Mouse (Mus musculus) forebrain, embryonic 10.5 days (tissue): ENCODE results near the gene Ffar3. TPM values are rescaled to one million over a fixed set of nuclear protein-coding genes. Genes with fewer than 3 reads are reported as not detected.

Experiments
- DNase-seq: peaks from one replicate; pipeline ENCODE4 v3.0.0-alpha.2; 2017; ENCODE audit warnings: low spot score; ENCODE audit errors: extremely low spot score
- H3K27ac ChIP-seq: fragments of 300-500 bp; sonication (generic); 2 replicates; pipeline ENCODE4 v1.5.1; 2016; ENCODE audit warnings: mild to moderate bottlenecking
- H3K27me3 ChIP-seq: fragments of 300-500 bp; sonication (generic); 2 replicates; pipeline ENCODE4 v1.6.1; 2016; ENCODE audit warnings: mild to moderate bottlenecking; ENCODE audit not compliant: poor library complexity, severe bottlenecking
- H3K36me3 ChIP-seq: fragments of 300-500 bp; sonication (generic); replicated peaks from 2 replicates; pipeline ENCODE4 v1.6.1; 2016; ENCODE audit warnings: mild to moderate bottlenecking, moderate library complexity
- H3K4me1 ChIP-seq: fragments of 300-500 bp; sonication (generic); 2 replicates; pipeline ENCODE4 v1.6.1; 2016
- H3K4me3 ChIP-seq: fragments of 300-500 bp; sonication (generic); 2 replicates; pipeline ENCODE4 v1.5.1; 2016; ENCODE audit warnings: mild to moderate bottlenecking, moderate library complexity
- H3K9me3 ChIP-seq: fragments of 300-500 bp; sonication (generic); 2 replicates; pipeline ENCODE4 v1.6.1; 2016; ENCODE audit warnings: mild to moderate bottlenecking, moderate library complexity
- WGBS: fragments of 180-500 bp; shearing (Covaris S2); methylation state at CpG from one replicate; pipeline ENCODE4 v1.1.7; 2016; 5-methylcytosine and 5-hydroxymethylcytosine counted together
- polyA plus RNA-seq: library from polyadenylated mRNA; unstranded; fragments of >200 nt; fragmentation: Nextera tagmentation; extraction: Ambion mirVana; gene quantifications from 2 replicates; pipeline ENCODE4 v1.2.1, GENCODE M21; 2016

Ffar3 gene
- not detected in 2 replicates for polyA plus RNA-seq

DNA sequence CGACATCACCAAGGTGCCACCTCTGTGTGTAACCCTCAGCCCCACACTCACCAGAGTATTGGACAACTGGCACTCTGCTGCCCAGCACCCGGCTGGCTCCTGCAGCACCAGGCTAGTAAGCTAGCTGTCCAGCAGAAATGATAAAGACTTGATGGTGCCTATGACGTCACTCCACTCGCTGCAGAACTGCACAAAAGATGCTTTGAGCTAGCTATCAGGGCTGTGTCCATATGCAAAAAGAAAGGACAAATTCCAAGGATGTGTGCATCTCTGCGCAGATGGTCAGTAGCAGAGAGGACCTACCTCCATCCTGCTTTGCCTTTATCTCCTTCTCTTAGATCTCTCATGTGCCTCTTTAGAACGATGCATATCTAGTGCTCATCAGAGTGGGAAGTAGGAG, at the start of gene Ffar3:
TSS of gene Ffar3 (minus strand) at position 101 of the 400 bp plus-strand sequence.
- no peak for DNase-seq
- Histone ChIP-seq H3K4me3 (no peak within 1 kb of the TSS), H3K9me3 (no peaks in the 10 kb centered on the region), H3K27me3 (no peaks in the 10 kb centered on the region), H3K27ac (no peak within 1 kb of the TSS), H3K36me3 (no peaks in the 10 kb centered on the region), H3K4me1 (peaks cover 10% of the 10 kb centered on the region; the same call in 1 of the 2 replicates)
- 87% methylated on average over 6 of the region's 6 CpGs for WGBS

GRCm38 (mm10) chr7:30904042-30904441, 48.1 kb upstream of the Ffar3 start:
- Histone ChIP-seq H3K36me3 (no peaks in the 10 kb centered on the region), H3K4me1 (peaks cover 17% of the 10 kb centered on the region), H3K9me3 (no peaks in the 10 kb centered on the region), H3K27me3 (peaks cover 14% of the 10 kb centered on the region; the same call in 1 of the 2 replicates), H3K27ac (no peak overlapping the region), H3K4me3 (no peak overlapping the region)
- 57% methylated on average over 4 of the region's 4 CpGs for WGBS
- no peak for DNase-seq

GRCm38 (mm10) chr7:30895217-30895616, 39.2 kb upstream of the Ffar3 start:
- no peak overlapping the region for H3K27ac ChIP-seq
- no peak for DNase-seq
- H3K27me3 ChIP-seq = no peaks in the 10 kb centered on the region
- no peaks in the 10 kb centered on the region for H3K9me3 ChIP-seq
- WGBS = 92% methylated on average over 3 of the region's 3 CpGs
- peaks cover 20% of the 10 kb centered on the region for H3K4me1 ChIP-seq
- no peak overlapping the region for H3K4me3 ChIP-seq
- no peaks in the 10 kb centered on the region for H3K36me3 ChIP-seq

- H3K36me3 ChIP-seq = no peaks in the 10 kb centered on the region
- H3K9me3 ChIP-seq = no peaks in the 10 kb centered on the region
- no peak overlapping the region for H3K4me3 ChIP-seq
- peaks cover 9% of the 10 kb centered on the region for H3K4me1 ChIP-seq
- 0 out of 2 replicates have a peak overlapping the region, but pooled peaks have one; percentile 20 for H3K27ac ChIP-seq
- WGBS = 72% methylated on average over 3 of the region's 3 CpGs
- H3K27me3 ChIP-seq = no peaks in the 10 kb centered on the region
- DNase-seq = no peak
Observed at GRCm38 (mm10) chr7:30892515-30892914, 36.5 kb upstream of the Ffar3 start.

DNA sequence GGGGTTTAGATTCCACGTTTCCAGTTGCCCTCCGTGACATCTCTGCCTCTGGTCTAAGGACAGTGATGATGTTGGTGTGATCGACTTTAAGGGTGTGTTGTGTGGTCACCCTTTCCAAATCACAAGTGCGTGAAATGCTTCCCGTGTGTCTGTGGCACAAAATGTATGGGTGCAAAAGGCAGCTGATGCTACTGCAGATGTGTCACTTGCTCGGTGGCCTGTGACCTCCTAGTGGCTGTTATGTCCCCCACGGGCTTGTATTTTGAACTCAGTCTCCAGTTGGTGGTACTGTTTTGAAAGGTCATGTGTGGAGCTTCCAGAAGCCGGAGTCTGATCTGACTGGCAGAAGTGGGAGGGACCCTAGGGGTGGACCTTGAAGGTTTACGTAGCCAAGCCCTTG, 35.8 kb upstream of the Ffar3 start:
- peaks cover 9% of the 10 kb centered on the region for H3K4me1 ChIP-seq
- WGBS = 87% methylated on average over 9 of the region's 9 CpGs

DNA sequence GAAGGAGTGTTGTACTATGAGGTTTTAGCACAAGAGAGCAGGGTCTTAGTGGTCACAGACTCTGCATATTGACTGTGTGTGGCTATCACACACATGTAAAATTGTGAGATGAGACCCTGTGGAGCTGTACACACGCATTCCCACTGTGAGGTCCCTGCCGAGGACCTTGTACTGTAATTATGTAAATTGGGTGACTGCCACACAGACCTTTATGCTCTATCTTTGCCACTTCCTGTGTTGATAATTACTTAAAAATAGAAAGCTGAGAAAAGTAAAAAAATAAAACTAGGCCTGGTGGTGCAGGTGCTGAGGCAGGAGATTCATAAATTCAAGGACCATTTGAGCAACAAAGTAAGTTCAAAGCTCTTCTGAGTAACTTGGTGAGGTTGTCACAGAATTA, 34.7 kb upstream of the Ffar3 start:
- Histone ChIP-seq H3K27ac (no peak overlapping the region), H3K4me3 (no peak overlapping the region), H3K36me3 (no peaks in the 10 kb centered on the region), H3K4me1 (peaks cover 9% of the 10 kb centered on the region), H3K27me3 (no peaks in the 10 kb centered on the region), H3K9me3 (no peaks in the 10 kb centered on the region)
- no peak for DNase-seq
- 91% methylated on average over 2 of the region's 2 CpGs for WGBS

More for the DNA sequence above, 35.8 kb upstream of the Ffar3 start:
- Histone ChIP-seq H3K4me3 (no peak overlapping the region), H3K27me3 (no peaks in the 10 kb centered on the region), H3K27ac (no peak overlapping the region), H3K36me3 (no peaks in the 10 kb centered on the region), H3K9me3 (no peaks in the 10 kb centered on the region)
- DNase-seq = no peak

GRCm38 (mm10) chr7:30888786-30889185, 32.8 kb upstream of the Ffar3 start:
- 89% methylated on average over 7 of the region's 7 CpGs for WGBS
- no peak for DNase-seq
- no peak overlapping the region for H3K27ac ChIP-seq
- H3K27me3 ChIP-seq = no peaks in the 10 kb centered on the region
- H3K4me3 ChIP-seq = no peak overlapping the region
- no peaks in the 10 kb centered on the region for H3K36me3 ChIP-seq
- H3K4me1 ChIP-seq = peaks cover 9% of the 10 kb centered on the region
- H3K9me3 ChIP-seq = no peaks in the 10 kb centered on the region

DNA sequence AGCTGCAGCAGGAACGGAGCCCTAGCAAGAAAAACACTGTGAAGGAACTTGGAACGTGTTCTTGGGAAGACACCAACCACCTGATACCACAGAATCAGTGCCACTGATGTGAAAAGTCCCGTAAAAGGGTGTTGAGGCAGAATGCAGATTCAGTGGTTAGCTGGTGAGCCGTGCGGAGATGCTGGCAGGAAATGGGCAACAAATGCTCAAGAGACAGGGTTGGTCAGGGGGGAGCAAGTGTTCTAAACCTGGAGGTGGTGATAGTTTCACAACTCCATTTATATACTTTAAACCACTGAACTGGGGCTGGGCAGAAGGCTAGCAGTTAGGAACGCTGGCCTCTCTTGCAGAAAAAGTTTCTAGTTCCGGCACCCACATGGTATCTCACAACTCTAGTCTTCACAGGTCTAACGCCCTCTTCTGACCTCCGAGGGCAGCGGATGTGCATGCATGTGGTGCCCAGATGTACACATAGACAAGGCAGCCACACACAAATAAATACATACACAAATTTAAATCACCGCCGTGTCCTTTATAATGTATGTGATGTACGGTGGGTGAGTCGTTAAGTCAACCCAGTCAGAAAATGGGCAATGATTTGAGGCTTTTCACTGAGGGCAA, 31.7 kb upstream of the Ffar3 start:
- peaks cover 4% of the 10 kb centered on the region for H3K4me1 ChIP-seq
- peaks cover under 1% of the 10 kb centered on the region; the same call in 1 of the 2 replicates for H3K9me3 ChIP-seq
- no peak overlapping the region for H3K4me3 ChIP-seq
- no peaks in the 10 kb centered on the region for H3K36me3 ChIP-seq
- DNase-seq = no peak
- no peak overlapping the region for H3K27ac ChIP-seq
- 86% methylated on average over 14 of the region's 14 CpGs for WGBS
- H3K27me3 ChIP-seq = no peaks in the 10 kb centered on the region

DNA sequence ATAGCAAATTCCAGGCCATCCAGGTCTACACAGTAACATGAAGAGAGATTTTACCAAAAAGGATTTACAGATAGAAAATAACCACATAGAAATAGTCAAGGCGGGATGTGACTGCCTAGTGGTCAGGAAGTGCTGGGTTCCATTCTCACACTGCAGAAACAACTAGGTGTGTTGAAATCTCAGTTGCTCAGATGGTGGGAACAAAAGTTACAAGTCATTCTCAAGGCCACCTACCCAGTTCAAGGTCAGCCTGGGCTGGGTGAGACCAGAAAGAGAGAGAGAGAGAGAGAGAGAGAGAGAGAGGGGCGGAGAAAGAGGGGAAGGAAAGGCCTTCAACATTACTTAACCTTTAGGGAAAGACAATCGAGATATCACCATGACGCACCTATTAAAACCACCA, 30.9 kb upstream of the Ffar3 start:
- WGBS = 81% methylated on average over 4 of the region's 4 CpGs
- Histone ChIP-seq H3K4me1 (no peaks in the 10 kb centered on the region), H3K9me3 (peaks cover 5% of the 10 kb centered on the region; the same call in 1 of the 2 replicates), H3K27ac (no peak overlapping the region), H3K4me3 (no peak overlapping the region), H3K36me3 (no peaks in the 10 kb centered on the region), H3K27me3 (no peaks in the 10 kb centered on the region)
- DNase-seq = no peak

- Histone ChIP-seq H3K27ac (no peak overlapping the region), H3K9me3 (peaks cover 5% of the 10 kb centered on the region; the same call in 1 of the 2 replicates), H3K36me3 (no peaks in the 10 kb centered on the region), H3K4me3 (no peak overlapping the region), H3K4me1 (no peaks in the 10 kb centered on the region), H3K27me3 (no peaks in the 10 kb centered on the region)
- no peak for DNase-seq
Observed at GRCm38 (mm10) chr7:30884047-30884446, 28.1 kb upstream of the Ffar3 start.

GRCm38 (mm10) chr7:30881367-30881766, 25.4 kb upstream of the Ffar3 start:
- H3K27me3 ChIP-seq = no peaks in the 10 kb centered on the region
- no peak for DNase-seq

DNA sequence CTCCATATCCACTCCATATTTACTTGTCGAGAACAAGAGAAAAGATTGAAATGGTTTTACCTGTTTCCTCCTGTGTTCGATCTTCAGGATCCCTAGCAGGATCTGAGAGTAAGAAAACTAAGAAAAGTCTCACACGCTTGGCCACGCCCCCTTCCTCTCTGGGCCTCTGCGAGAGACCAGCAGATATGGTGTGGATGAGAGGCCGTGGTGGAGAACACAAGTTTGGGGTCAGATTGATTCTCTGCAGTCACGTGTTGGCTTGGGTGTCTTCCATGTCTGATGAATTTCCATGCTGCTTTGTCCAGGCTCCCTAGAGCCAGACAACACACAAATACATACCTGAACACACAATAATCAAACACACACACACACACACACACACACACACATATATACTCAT, 24.2 kb upstream of the Ffar3 start, which contains the start of gene Cd22:
TSS of gene Cd22 (minus strand) at position 167 of the 400 bp plus-strand sequence.
- 75% methylated on average over 7 of the region's 7 CpGs for WGBS

More at GRCm38 (mm10) chr7:30881367-30881766, 25.4 kb upstream of the Ffar3 start:
- no peaks in the 10 kb centered on the region for H3K36me3 ChIP-seq
- peaks cover 5% of the 10 kb centered on the region; the same call in 1 of the 2 replicates for H3K9me3 ChIP-seq
- 91% methylated on average over 3 of the region's 3 CpGs for WGBS
- no peaks in the 10 kb centered on the region for H3K4me1 ChIP-seq
- H3K27ac ChIP-seq = no peak overlapping the region
- no peak overlapping the region for H3K4me3 ChIP-seq

GRCm38 (mm10) chr7:30878950-30879349, 23.0 kb upstream of the Ffar3 start:
- DNase-seq = no peak
- Histone ChIP-seq H3K27me3 (peaks cover under 1% of the 10 kb centered on the region; the same call in 1 of the 2 replicates), H3K4me3 (no peak overlapping the region), H3K36me3 (no peaks in the 10 kb centered on the region), H3K4me1 (no peaks in the 10 kb centered on the region), H3K27ac (no peak overlapping the region), H3K9me3 (peaks cover 5% of the 10 kb centered on the region; the same call in 1 of the 2 replicates)
- 85% methylated on average over 6 of the region's 6 CpGs for WGBS

More for the DNA sequence above, 24.2 kb upstream of the Ffar3 start, which contains the start of gene Cd22:
- no peaks in the 10 kb centered on the region for H3K36me3 ChIP-seq
- H3K27me3 ChIP-seq = no peaks in the 10 kb centered on the region
- H3K4me3 ChIP-seq = no peak within 1 kb of the TSS
- no peak for DNase-seq
- H3K27ac ChIP-seq = no peak within 1 kb of the TSS
- H3K9me3 ChIP-seq = peaks cover 5% of the 10 kb centered on the region; the same call in 1 of the 2 replicates
- no peaks in the 10 kb centered on the region for H3K4me1 ChIP-seq
